Mouse (Mus musculus): ENCODE measurements at regions not wholly inside any gene's neighbourhood (a gene's known extent, or its start where the extent isn't known, plus 50 kb on each side); places are given as distances from the start of the nearest gene placed in this dataset.

GRCm38 (mm10) chr2:147703981-147704380 lies 342.3 kb downstream of the Pax1 start:
- DNase-seq (ENCODE audit: low spot score in 2 of 2), result no peak

GRCm38 (mm10) chr2:147702330-147703063 lies 340.8 kb downstream of the Pax1 start:
- DNase-seq (ENCODE audit: low spot score in 2 of 2), result no peak

GRCm38 (mm10) chr2:147699524-147700081 lies 337.9 kb downstream of the Pax1 start:
- no peak for DNase-seq (ENCODE audit: low spot score in 2 of 2)

- DNase-seq (ENCODE audit: low spot score in 2 of 2), result no peak
Observed at GRCm38 (mm10) chr2:147691896-147692295, 330.2 kb downstream of the Pax1 start.

GRCm38 (mm10) chr2:147690506-147691208 lies 328.9 kb downstream of the Pax1 start:
- no peak for DNase-seq (ENCODE audit: low spot score in 2 of 2)

- DNase-seq (ENCODE audit: low spot score in 2 of 2), result peak; percentile 9 to 18
Observed at GRCm38 (mm10) chr2:147688742-147689141, 327.0 kb downstream of the Pax1 start.

GRCm38 (mm10) chr2:147656667-147657066 lies 294.9 kb downstream of the Pax1 start:
- DNase-seq (ENCODE audit: low spot score in 2 of 2), result no peak

GRCm38 (mm10) chr2:147650229-147650628 lies 288.5 kb downstream of the Pax1 start:
- no peak for DNase-seq (ENCODE audit: low spot score in 2 of 2)

- DNase-seq (ENCODE audit: low spot score in 2 of 2), result no peak
Observed at GRCm38 (mm10) chr2:147647972-147648371, 286.2 kb downstream of the Pax1 start.

- no peak for DNase-seq (ENCODE audit: low spot score in 2 of 2)
Observed at GRCm38 (mm10) chr2:147647506-147647905, 285.8 kb downstream of the Pax1 start.

GRCm38 (mm10) chr2:147637882-147638281 lies 276.2 kb downstream of the Pax1 start:
- no peak for DNase-seq (ENCODE audit: low spot score in 2 of 2)

GRCm38 (mm10) chr2:147632737-147633136 lies 271.0 kb downstream of the Pax1 start:
- DNase-seq (ENCODE audit: low spot score in 2 of 2), result no peak

GRCm38 (mm10) chr2:147629716-147630115 lies 268.0 kb downstream of the Pax1 start:
- DNase-seq (ENCODE audit: low spot score in 2 of 2), result no peak

GRCm38 (mm10) chr2:147627096-147627495 lies 265.4 kb downstream of the Pax1 start:
- DNase-seq (ENCODE audit: low spot score in 2 of 2), result no peak

- no peak for DNase-seq (ENCODE audit: low spot score in 2 of 2)
Observed at GRCm38 (mm10) chr2:147623116-147623515, 261.4 kb downstream of the Pax1 start.

- DNase-seq (ENCODE audit: low spot score in 2 of 2), result no peak
Observed at GRCm38 (mm10) chr2:147617849-147618248, 256.1 kb downstream of the Pax1 start.

GRCm38 (mm10) chr2:147610343-147610742 lies 248.6 kb downstream of the Pax1 start:
- DNase-seq (ENCODE audit: low spot score in 2 of 2), result no peak

GRCm38 (mm10) chr2:147601639-147602038 lies 239.9 kb downstream of the Pax1 start:
- no peak for DNase-seq (ENCODE audit: low spot score in 2 of 2)

GRCm38 (mm10) chr2:147572413-147572812 lies 210.7 kb downstream of the Pax1 start:
- DNase-seq (ENCODE audit: low spot score in 2 of 2), result no peak

GRCm38 (mm10) chr2:147561220-147561619 lies 199.5 kb downstream of the Pax1 start:
- no peak for DNase-seq (ENCODE audit: low spot score in 2 of 2)

- DNase-seq (ENCODE audit: low spot score in 2 of 2), result no peak
Observed at GRCm38 (mm10) chr2:147560426-147561155, 198.9 kb downstream of the Pax1 start.

- DNase-seq (ENCODE audit: low spot score in 2 of 2), result no peak
Observed at GRCm38 (mm10) chr2:147529161-147529560, 167.4 kb downstream of the Pax1 start.
